Mouse (Mus musculus) forebrain, embryonic 16.5 days (tissue): ENCODE data around the gene Gabbr1. TPM values are rescaled to one million over a fixed set of nuclear protein-coding genes. Genes with fewer than 3 reads are reported as not detected.
"Not testable (repeated sequence)": the region's sequence is repeated elsewhere in the genome, so short reads cannot be mapped to it uniquely, and the experiment has no call there.

ENCODE experiments used
- ATAC-seq: fragments of 200-750 bp; cut with Nextera tagmentation; 2 replicates; pipeline ENCODE4 v1.8.0; 2017; ENCODE audit warnings: mild to moderate bottlenecking, moderate library complexity
- H3K27ac ChIP-seq: fragments of 300-500 bp; sonication (generic); 2 replicates; pipeline ENCODE4 v1.5.1; 2014; ENCODE audit warnings: low read length, control low read depth
- H3K27me3 ChIP-seq: fragments of 300-500 bp; sonication (generic); replicated peaks from 2 replicates; pipeline ENCODE4 v1.6.1; 2014; ENCODE audit warnings: low read length; ENCODE audit not compliant: control insufficient read depth, insufficient read depth
- H3K36me3 ChIP-seq: fragments of 300-500 bp; sonication (generic); 2 replicates; pipeline ENCODE4 v1.6.1; 2014; ENCODE audit not compliant: control insufficient read depth, insufficient read depth
- H3K4me1 ChIP-seq: fragments of 300-500 bp; sonication (generic); replicated peaks from 2 replicates; pipeline ENCODE4 v1.6.1; 2014; ENCODE audit warnings: low read length; ENCODE audit not compliant: control insufficient read depth, insufficient read depth
- H3K4me2 ChIP-seq: fragments of 300-500 bp; sonication (generic); 2 replicates; pipeline ENCODE4 v1.6.1; 2014; ENCODE audit warnings: mild to moderate bottlenecking, low read length, control low read depth
- H3K4me3 ChIP-seq: fragments of 300-500 bp; sonication (generic); replicated peaks from 2 replicates; pipeline ENCODE4 v1.5.1; 2014; ENCODE audit warnings: mild to moderate bottlenecking, low read length, control low read depth
- H3K9ac ChIP-seq: fragments of 300-500 bp; sonication (generic); replicated peaks from 2 replicates; pipeline ENCODE4 v1.6.1; 2014; ENCODE audit warnings: low read depth, low read length, control low read depth
- H3K9me3 ChIP-seq: fragments of 300-500 bp; sonication (generic); 2 replicates; pipeline ENCODE4 v1.6.1; 2016; ENCODE audit warnings: low read length; ENCODE audit not compliant: control insufficient read depth
- WGBS: fragments of 180-500 bp; shearing (Covaris S2); extraction: QIAGEN DNeasy Blood & Tissue Kit; methylation state at CpG from one replicate; pipeline ENCODE4 v1.1.7; 2014; 5-methylcytosine and 5-hydroxymethylcytosine counted together
- polyA plus RNA-seq: library from polyadenylated mRNA; unstranded; fragments of >200 nt; fragmentation: Nextera tagmentation; extraction: Ambion mirVana; gene quantifications from 2 replicates; pipeline ENCODE4 v1.2.1, GENCODE M21; 2015

The Gabbr1 gene
- polyA plus RNA-seq, 1 experiment from 2014 or later = 58.6 TPM

DNA sequence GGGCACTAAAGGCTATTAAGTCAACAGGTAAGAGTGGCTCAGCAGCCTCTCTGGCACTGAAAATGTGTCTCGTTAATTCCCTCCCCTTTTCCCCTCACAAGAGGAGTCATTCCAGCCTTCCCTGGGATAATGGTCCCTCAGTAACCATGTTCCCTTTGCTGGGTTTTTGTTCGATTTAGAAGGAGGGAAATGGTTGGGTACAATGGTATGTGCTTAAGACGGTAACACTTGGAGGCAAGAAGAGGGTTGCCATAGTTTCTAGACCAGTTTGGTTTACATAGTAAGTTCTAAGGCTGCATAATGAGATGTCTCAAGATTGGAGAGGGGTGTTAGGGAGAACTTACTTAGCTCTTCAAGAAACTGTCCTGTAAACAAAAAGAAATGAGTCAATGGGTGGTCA, 34.0 kb upstream of the Gabbr1 start:
- no peak for ATAC-seq
- Histone ChIP-seq H3K27me3 (no peaks in the 10 kb centered on the region), H3K9ac (no peak overlapping the region), H3K4me2 (no peak overlapping the region), H3K9me3 (no peaks in the 10 kb centered on the region), H3K4me1 (0 out of 2 replicates have a peak, but pooled peaks cover 5% of the 10 kb centered on the region), H3K36me3 (peaks cover 34% of the 10 kb centered on the region), H3K27ac (no peak overlapping the region), H3K4me3 (no peak overlapping the region)
- WGBS = 69% methylated on average over 3 of the region's 3 CpGs

DNA sequence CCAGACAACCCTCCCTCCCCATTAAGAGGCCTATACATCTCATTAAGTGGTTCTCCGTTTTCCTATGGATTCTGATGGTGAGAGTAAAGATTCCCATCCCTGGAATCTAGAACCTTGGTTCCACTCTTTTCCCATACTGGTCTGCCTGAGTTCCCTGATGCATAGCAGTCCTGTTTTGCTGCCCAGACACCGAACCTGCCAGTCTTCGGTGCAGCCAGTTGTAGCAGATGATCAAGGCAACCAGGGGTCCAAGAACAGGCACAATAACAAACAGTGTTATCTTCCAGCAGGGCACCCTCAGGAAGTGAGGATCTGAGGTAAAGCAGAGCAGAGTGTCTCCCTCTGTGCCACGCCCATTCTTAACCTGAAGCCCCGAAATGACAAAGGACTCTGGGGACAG, 33.6 kb upstream of the Gabbr1 start:
- 91% methylated on average over 5 of the region's 5 CpGs for WGBS
- Histone ChIP-seq H3K9me3 (no peaks in the 10 kb centered on the region), H3K36me3 (peaks cover 32% of the 10 kb centered on the region), H3K27me3 (no peaks in the 10 kb centered on the region), H3K4me1 (0 out of 2 replicates have a peak, but pooled peaks cover 4% of the 10 kb centered on the region), H3K27ac (no peak overlapping the region), H3K4me2 (no peak overlapping the region), H3K9ac (no peak overlapping the region), H3K4me3 (no peak overlapping the region)
- peak; percentile 14; the same call in 1 of the 2 replicates for ATAC-seq

DNA sequence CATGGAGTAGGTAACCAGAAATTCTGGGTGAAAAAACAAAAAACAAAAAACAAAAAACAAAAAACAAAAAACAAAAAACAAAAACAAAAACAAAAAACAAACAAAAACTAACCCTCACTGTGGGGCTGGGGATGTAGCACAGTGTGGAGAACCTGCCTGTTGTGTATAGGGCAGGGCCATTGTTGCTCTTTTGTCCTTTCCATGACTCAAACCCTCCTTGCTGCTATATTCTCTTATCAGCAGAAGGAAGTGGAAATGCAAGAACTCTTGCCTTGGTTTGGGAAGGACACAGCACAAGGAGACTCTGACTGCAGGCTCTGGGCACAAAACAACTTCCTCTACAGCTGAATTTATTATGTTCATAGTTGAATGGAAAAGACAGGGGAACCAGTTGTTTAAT, 29.4 kb upstream of the Gabbr1 start:
- no peak overlapping the region for H3K4me2 ChIP-seq
- H3K4me3 ChIP-seq = no peak overlapping the region
- no peak overlapping the region for H3K27ac ChIP-seq
- no peaks in the 10 kb centered on the region for H3K4me1 ChIP-seq
- H3K27me3 ChIP-seq = no peaks in the 10 kb centered on the region
- ATAC-seq = no peak
- H3K9me3 ChIP-seq = no peaks in the 10 kb centered on the region
- H3K36me3 ChIP-seq = no peaks in the 10 kb centered on the region
- no peak overlapping the region for H3K9ac ChIP-seq

DNA sequence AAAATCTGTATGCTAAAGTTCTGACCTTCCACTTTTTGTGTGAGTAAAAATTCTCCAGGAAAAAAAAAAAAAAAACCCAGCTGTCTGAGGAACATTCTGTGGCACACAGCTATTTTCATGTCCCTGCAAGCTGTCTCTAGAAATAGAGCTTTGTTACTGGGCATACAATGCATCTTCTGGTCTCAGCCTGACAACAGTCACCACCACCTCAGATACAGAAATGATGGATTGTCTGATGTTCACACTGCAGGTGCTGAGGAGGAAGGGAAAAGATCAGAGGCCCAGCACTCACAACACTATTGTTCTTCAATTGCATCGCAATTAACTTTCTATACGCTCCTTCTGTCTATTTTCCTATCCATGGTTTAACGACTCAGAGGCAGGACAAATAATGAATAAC, 27.4 kb upstream of the Gabbr1 start:
- H3K9me3 ChIP-seq = no peaks in the 10 kb centered on the region
- WGBS = 46% methylated on average over 3 of the region's 3 CpGs
- ATAC-seq = no peak
- H3K36me3 ChIP-seq = no peaks in the 10 kb centered on the region
- no peak overlapping the region for H3K4me3 ChIP-seq
- no peak overlapping the region for H3K9ac ChIP-seq
- no peaks in the 10 kb centered on the region for H3K4me1 ChIP-seq
- no peaks in the 10 kb centered on the region for H3K27me3 ChIP-seq
- H3K4me2 ChIP-seq = no peak overlapping the region
- no peak overlapping the region for H3K27ac ChIP-seq

DNA sequence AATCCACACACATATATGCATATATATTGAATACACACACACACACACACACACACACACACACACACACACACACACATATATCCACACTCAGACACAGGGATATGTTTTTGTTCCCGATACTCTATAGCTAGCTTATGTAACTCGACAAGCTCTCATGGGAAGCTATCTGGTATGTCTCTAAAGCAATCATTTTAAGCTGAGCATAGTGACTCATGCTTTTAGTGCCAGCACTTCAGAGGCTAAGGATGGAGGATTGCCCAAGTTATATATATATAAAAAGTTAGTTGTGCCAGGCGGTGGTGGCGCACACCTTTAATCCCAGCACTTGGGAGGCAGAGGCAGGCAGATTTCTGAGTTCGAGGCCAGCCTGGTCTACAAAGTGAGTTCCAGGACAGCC, 26.5 kb upstream of the Gabbr1 start:
- H3K9ac ChIP-seq, H3K27ac ChIP-seq, H3K9me3 ChIP-seq, H3K4me1 ChIP-seq, H3K36me3 ChIP-seq, H3K4me2 ChIP-seq, H3K27me3 ChIP-seq, H3K4me3 ChIP-seq, ATAC-seq: not testable (repeated sequence)
- WGBS = 87% methylated on average over 5 of the region's 5 CpGs

DNA sequence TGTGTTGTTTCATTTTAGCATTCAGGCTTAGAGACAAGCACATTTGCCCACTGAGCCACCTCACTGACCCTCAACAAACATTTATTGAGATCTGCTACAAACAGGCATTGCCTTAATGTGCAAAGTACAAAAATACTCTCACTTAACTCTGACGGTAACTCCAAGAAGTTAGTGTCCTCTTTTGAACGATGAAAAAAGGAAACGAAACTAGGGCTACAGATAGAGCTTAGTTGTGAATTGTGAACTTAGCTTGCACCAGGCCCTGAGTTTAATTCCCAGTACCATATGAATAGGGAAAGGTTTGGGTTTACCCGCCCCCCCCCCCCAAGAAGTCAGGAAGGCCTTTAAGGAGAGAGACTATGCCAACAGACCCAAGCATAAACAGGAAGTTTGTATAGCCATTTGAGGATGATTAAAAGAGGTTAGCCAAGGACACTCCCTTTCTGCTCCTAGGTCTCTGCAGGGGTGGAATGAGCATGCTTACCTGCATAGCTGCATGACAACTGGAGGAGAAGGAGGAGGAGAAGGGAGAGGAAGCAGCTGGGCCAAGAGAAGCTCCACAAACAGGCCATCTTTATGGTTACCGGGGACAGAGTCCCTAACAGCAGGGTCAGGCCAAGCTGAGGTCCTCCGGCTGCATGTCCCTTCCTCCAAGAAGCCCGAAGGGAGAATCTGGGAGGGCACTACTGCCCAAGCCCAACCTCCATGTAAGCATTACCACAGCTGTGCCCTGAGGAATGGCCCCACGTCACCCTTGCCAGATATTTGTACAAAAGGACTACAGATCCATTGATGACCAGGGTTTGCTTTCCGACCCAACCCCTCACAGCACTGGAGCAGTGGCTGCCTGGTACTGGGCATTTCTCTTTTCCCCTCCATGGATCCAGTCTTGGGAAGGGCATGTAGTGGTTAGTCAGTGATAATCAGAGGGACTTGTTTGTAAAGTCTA, 22.9 kb upstream of the Gabbr1 start, which contains the start of gene Mog:
TSS of gene Mog (minus strand) at position 771 of the 949 bp plus-strand sequence.
- H3K4me1 ChIP-seq = no peaks in the 10 kb centered on the region
- H3K36me3 ChIP-seq = no peaks in the 10 kb centered on the region
- 78% methylated on average over 9 of the region's 9 CpGs for WGBS
- H3K27me3 ChIP-seq = no peaks in the 10 kb centered on the region
- H3K4me2 ChIP-seq = no peak within 1 kb of the TSS
- H3K9me3 ChIP-seq = no peaks in the 10 kb centered on the region
- no peak within 1 kb of the TSS for H3K4me3 ChIP-seq
- no peak within 1 kb of the TSS for H3K27ac ChIP-seq
- no peak within 1 kb of the TSS for H3K9ac ChIP-seq
- no peak for ATAC-seq

DNA sequence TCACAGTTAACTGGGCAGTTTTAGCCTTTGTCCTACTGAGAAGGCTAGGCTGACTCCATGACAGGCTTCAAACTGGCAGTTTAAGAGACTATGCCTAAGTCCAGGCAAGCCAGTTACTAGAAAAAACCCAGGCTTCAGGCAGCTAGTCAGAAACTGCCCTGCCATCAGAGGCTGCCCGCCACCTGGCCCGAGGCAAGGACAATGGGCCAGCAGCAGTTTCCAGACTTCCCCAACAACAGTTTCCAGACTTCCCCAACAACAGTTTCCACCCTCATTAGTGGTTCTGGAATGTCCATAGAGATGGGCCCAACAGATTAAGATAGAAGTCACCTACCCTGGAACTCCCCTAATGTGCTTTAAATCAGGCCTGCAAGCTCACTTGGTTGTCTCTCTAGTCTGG, 19.3 kb upstream of the Gabbr1 start:
- Histone ChIP-seq H3K4me1 (peaks cover 4% of the 10 kb centered on the region; the same call in 1 of the 2 replicates), H3K4me3 (no peak overlapping the region), H3K4me2 (no peak overlapping the region), H3K27ac (no peak overlapping the region), H3K36me3 (no peaks in the 10 kb centered on the region), H3K9ac (no peak overlapping the region), H3K9me3 (no peaks in the 10 kb centered on the region), H3K27me3 (no peaks in the 10 kb centered on the region)
- whole genome bisulfite sequencing = 44% methylated on average over 2 of the region's 2 CpGs
- ATAC-seq = no peak

DNA sequence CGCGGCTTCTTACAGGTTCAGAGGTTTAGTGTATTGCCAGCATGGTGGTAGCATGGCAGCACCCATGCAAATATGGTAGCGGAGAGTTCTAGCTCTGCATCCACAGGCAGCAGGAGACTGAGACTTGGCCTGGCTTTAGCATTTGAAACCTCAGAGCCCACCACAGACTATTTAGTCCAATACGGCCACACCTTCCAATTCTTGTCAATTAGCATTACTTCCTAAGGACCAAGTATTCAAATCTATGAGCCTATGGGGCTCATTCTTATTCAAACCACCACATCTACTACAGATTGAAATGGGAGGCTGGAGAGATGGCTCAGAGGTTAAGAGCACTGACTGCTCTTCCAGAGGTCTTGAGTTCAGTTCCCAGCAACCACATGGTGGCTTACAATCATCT, 18.3 kb upstream of the Gabbr1 start:
- WGBS = 97% methylated on average over 4 of the region's 4 CpGs
- ATAC-seq = no peak
- H3K9ac ChIP-seq = no peak overlapping the region

DNA sequence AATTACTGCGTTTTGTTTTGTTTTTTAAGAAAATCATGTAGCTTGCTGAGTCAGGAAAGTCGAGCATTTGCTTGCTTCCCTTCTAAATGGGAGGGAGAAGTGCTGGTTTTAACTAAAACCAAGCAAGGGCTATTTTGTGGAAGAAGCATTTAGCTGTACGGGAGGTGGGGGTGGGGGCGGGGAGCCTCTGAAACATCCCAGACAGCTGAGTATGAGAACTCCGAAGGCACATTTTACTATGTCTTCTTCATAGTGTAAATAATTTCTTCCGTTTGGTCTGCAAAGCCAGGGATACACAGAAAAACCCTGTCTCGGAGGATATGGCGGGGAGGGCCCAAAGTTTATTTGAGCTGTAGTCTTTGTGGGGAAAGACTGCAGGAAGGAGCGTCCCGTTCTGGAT, 17.6 kb upstream of the Gabbr1 start:
- ATAC-seq = peak; percentile 18
- H3K27me3 ChIP-seq = no peaks in the 10 kb centered on the region
- H3K4me2 ChIP-seq = peak overlapping the region; percentile 44
- H3K4me3 ChIP-seq = peak overlapping the region; percentile 50
- no peaks in the 10 kb centered on the region for H3K9me3 ChIP-seq
- peak overlapping the region; percentile 98 for H3K27ac ChIP-seq
- no peaks in the 10 kb centered on the region for H3K36me3 ChIP-seq
- peak overlapping the region; percentile 59 for H3K9ac ChIP-seq
- 3% methylated on average over 10 of the region's 10 CpGs for WGBS
- peaks cover 4% of the 10 kb centered on the region; the same call in 1 of the 2 replicates for H3K4me1 ChIP-seq

More for the DNA sequence above, 18.3 kb upstream of the Gabbr1 start:
- no peak overlapping the region for H3K4me3 ChIP-seq
- peak overlapping the region; percentile 24; the same call in 1 of the 2 replicates for H3K27ac ChIP-seq
- no peaks in the 10 kb centered on the region for H3K9me3 ChIP-seq
- H3K36me3 ChIP-seq = no peaks in the 10 kb centered on the region
- no peak overlapping the region for H3K4me2 ChIP-seq
- no peaks in the 10 kb centered on the region for H3K27me3 ChIP-seq
- peaks cover 4% of the 10 kb centered on the region; the same call in 1 of the 2 replicates for H3K4me1 ChIP-seq
